Mouse (Mus musculus): ENCODE results near the gene Capzb.

- no peak for TF ChIP-seq CTCF (IDR thresholded peaks at IDR 0.05; ENCODE audit: insufficient read depth, low read depth, low read length)
- TF ChIP-seq POLR2A (IDR thresholded peaks at IDR 0.05; ENCODE audit: insufficient read depth, low read depth, low read length) = no peak
Observed at GRCm38 (mm10) chr4:139182511-139182910, 10.2 kb upstream of the Capzb start.

Measured in olfactory bulb, adult 2 months (tissue).